Mouse (Mus musculus) kidney, postnatal 25 days (tissue): ENCODE measurements at regions not wholly inside any gene's neighbourhood (a gene's known extent, or its start where the extent isn't known, plus 50 kb on each side); places are given as distances from the start of the nearest gene placed in this dataset.
A peak's percentile ranks its signal among the peaks of the same experiment; 100 is the strongest.

ENCODE experiments used
- DNase-seq, 2 experiments: peaks; one replicate each; pipeline ENCODE4 v3.0.0; 2021; ENCODE audit warnings: mixed read lengths in 2 of 2

- no peak for DNase-seq
Measured at GRCm38 (mm10) chr10:126070984-126071713, 105.2 kb downstream of the Lrig3 start.

GRCm38 (mm10) chr10:126071714-126072057 is 105.7 kb downstream of the Lrig3 start:
- no peak for DNase-seq

GRCm38 (mm10) chr10:126077313-126077966 is 111.5 kb downstream of the Lrig3 start:
- DNase-seq, result no peak

GRCm38 (mm10) chr10:126082576-126082975 is 116.6 kb downstream of the Lrig3 start:
- no peak for DNase-seq

- peak in 1 of 2 experiments; percentile 6 for DNase-seq
Measured at GRCm38 (mm10) chr10:126086684-126087083, 120.7 kb downstream of the Lrig3 start.

- DNase-seq, result no peak
Measured at GRCm38 (mm10) chr10:126094238-126094880, 128.4 kb downstream of the Lrig3 start.

GRCm38 (mm10) chr10:126097896-126098295 is 131.9 kb downstream of the Lrig3 start:
- DNase-seq, result no peak

- DNase-seq, result no peak
Measured at GRCm38 (mm10) chr10:126102876-126103275, 136.9 kb downstream of the Lrig3 start.

- no peak for DNase-seq
Measured at GRCm38 (mm10) chr10:126113106-126113505, 147.1 kb downstream of the Lrig3 start.

GRCm38 (mm10) chr10:126115386-126115785 is 149.4 kb downstream of the Lrig3 start:
- DNase-seq, result no peak

- no peak for DNase-seq
Measured at GRCm38 (mm10) chr10:126121626-126122025, 155.7 kb downstream of the Lrig3 start.

- no peak for DNase-seq
Measured at GRCm38 (mm10) chr10:126122504-126122903, 156.5 kb downstream of the Lrig3 start.

GRCm38 (mm10) chr10:126133188-126133587 is 167.2 kb downstream of the Lrig3 start:
- no peak for DNase-seq

GRCm38 (mm10) chr10:126133957-126134356 is 168.0 kb downstream of the Lrig3 start:
- DNase-seq, result no peak

GRCm38 (mm10) chr10:126138585-126138984 is 172.6 kb downstream of the Lrig3 start:
- DNase-seq, result no peak

- no peak for DNase-seq
Measured at GRCm38 (mm10) chr10:126141586-126141985, 175.6 kb downstream of the Lrig3 start.

- peak; percentile 34 to 44 for DNase-seq
Measured at GRCm38 (mm10) chr10:126143833-126144232, 177.9 kb downstream of the Lrig3 start.

GRCm38 (mm10) chr10:126144609-126145202 is 178.7 kb downstream of the Lrig3 start:
- no peak for DNase-seq

- no peak for DNase-seq
Measured at GRCm38 (mm10) chr10:126157300-126157699, 191.3 kb downstream of the Lrig3 start.

- DNase-seq, result no peak
Measured at GRCm38 (mm10) chr10:126165215-126165614, 199.2 kb downstream of the Lrig3 start.

- DNase-seq, result no peak
Measured at GRCm38 (mm10) chr10:126169095-126169873, 203.3 kb downstream of the Lrig3 start.

- peak in 1 of 2 experiments; percentile 43 for DNase-seq
Measured at GRCm38 (mm10) chr10:126169874-126170163, 203.9 kb downstream of the Lrig3 start.
